Mouse (Mus musculus): Measurements from ENCODE around the gene Slc35e3.

Slc35e3 gene

GRCm38 (mm10) chr10:117762966-117763365, 16.8 kb upstream of the Slc35e3 start:
- in situ Hi-C loops (cut with MboI, MseI): loop anchor here (5.0 to 25.0 kb wide), 2 partner anchors 71 to 1449 kb away; no protein-coding TSS in a partner anchor

GRCm38 (mm10) chr10:117762281-117762830, 16.2 kb upstream of the Slc35e3 start:
- in situ Hi-C loops (cut with MboI, MseI): loop anchor here (5.0 to 25.0 kb wide), 2 partner anchors 70 to 1450 kb away; no protein-coding TSS in a partner anchor

GRCm38 (mm10) chr10:117761551-117761950, 15.4 kb upstream of the Slc35e3 start:
- in situ Hi-C loops (cut with MboI, MseI): loop anchor here (5.0 to 25.0 kb wide), 2 partner anchors 69 to 1451 kb away; no protein-coding TSS in a partner anchor

GRCm38 (mm10) chr10:117760831-117761335, 14.7 kb upstream of the Slc35e3 start:
- in situ Hi-C loops (cut with MboI, MseI): loop anchor here (5.0 to 25.0 kb wide), 2 partner anchors 69 to 1451 kb away; no protein-coding TSS in a partner anchor

GRCm38 (mm10) chr10:117759844-117760630, 13.9 kb upstream of the Slc35e3 start:
- in situ Hi-C loops (cut with MboI, MseI): loop anchor here (5.0 to 25.0 kb wide), 2 partner anchors 68 to 1452 kb away; no protein-coding TSS in a partner anchor

GRCm38 (mm10) chr10:117758749-117759727, 12.9 kb upstream of the Slc35e3 start:
- in situ Hi-C loops (cut with MboI, MseI): loop anchor here (25.0 kb wide), 1 partner anchor 1453 kb away; no protein-coding TSS in a partner anchor

- in situ Hi-C loops (cut with MboI, MseI): loop anchor here (25.0 kb wide), 1 partner anchor 1454 kb away; no protein-coding TSS in a partner anchor
These were observed 12.2 kb upstream of the Slc35e3 start for GRCm38 (mm10) chr10:117758344-117758743.

- in situ Hi-C loops (cut with MboI, MseI): loop anchor here (25.0 kb wide), 1 partner anchor 1454 kb away; no protein-coding TSS in a partner anchor
These were observed 11.7 kb upstream of the Slc35e3 start for GRCm38 (mm10) chr10:117757796-117758342.

GRCm38 (mm10) chr10:117757259-117757658, 11.1 kb upstream of the Slc35e3 start:
- in situ Hi-C loops (cut with MboI, MseI): loop anchor here (25.0 kb wide), 1 partner anchor 1455 kb away; no protein-coding TSS in a partner anchor

- in situ Hi-C loops (cut with MboI, MseI): loop anchor here (25.0 kb wide), 1 partner anchor 1456 kb away; no protein-coding TSS in a partner anchor
These were observed 10.6 kb upstream of the Slc35e3 start for GRCm38 (mm10) chr10:117756784-117757183.

GRCm38 (mm10) chr10:117755799-117756467, 9.8 kb upstream of the Slc35e3 start:
- in situ Hi-C loops (cut with MboI, MseI): loop anchor here (25.0 kb wide), 1 partner anchor 1456 kb away; no protein-coding TSS in a partner anchor

GRCm38 (mm10) chr10:117755086-117755798, 9.1 kb upstream of the Slc35e3 start:
- in situ Hi-C loops (cut with MboI, MseI): loop anchor here (25.0 kb wide), 1 partner anchor 1457 kb away; no protein-coding TSS in a partner anchor

- in situ Hi-C loops (cut with MboI, MseI): loop anchor here (25.0 kb wide), 1 partner anchor 1458 kb away; no protein-coding TSS in a partner anchor
These were observed 8.4 kb upstream of the Slc35e3 start for GRCm38 (mm10) chr10:117754609-117754940.

- in situ Hi-C loops (cut with MboI, MseI): loop anchor here (25.0 kb wide), 1 partner anchor 1458 kb away; no protein-coding TSS in a partner anchor
These were observed 7.8 kb upstream of the Slc35e3 start for GRCm38 (mm10) chr10:117753711-117754608.

- in situ Hi-C loops (cut with MboI, MseI): loop anchor here (25.0 kb wide), 1 partner anchor 1459 kb away; no protein-coding TSS in a partner anchor
These were observed 6.9 kb upstream of the Slc35e3 start for GRCm38 (mm10) chr10:117752851-117753647.

GRCm38 (mm10) chr10:117752304-117752821, 6.2 kb upstream of the Slc35e3 start:
- in situ Hi-C loops (cut with MboI, MseI): loop anchor here (25.0 kb wide), 1 partner anchor 1460 kb away; no protein-coding TSS in a partner anchor

GRCm38 (mm10) chr10:117751744-117752143, 5.6 kb upstream of the Slc35e3 start:
- in situ Hi-C loops (cut with MboI, MseI): loop anchor here (25.0 kb wide), 1 partner anchor 1461 kb away; no protein-coding TSS in a partner anchor
